Mouse (Mus musculus) kidney, embryonic 15.5 days (tissue): ENCODE data around the gene Narfl. TPM values are rescaled to one million over a fixed set of nuclear protein-coding genes. Genes with fewer than 3 reads are reported as not detected.
A peak's percentile ranks its signal among the peaks of the same experiment; 100 is the strongest.

Experiments
- ATAC-seq: fragments of 200-750 bp; cut with Nextera tagmentation; replicated peaks from 2 replicates; pipeline ENCODE4 v1.8.0; 2017; ENCODE audit warnings: moderate TSS enrichment; ENCODE audit not compliant: low FRiP score
- H3K27ac ChIP-seq: fragments of 300-500 bp; sonication (generic); 2 replicates; pipeline ENCODE4 v1.5.1; 2015; ENCODE audit warnings: mild to moderate bottlenecking, inconsistent platforms
- H3K27me3 ChIP-seq: fragments of 300-500 bp; sonication (generic); 2 replicates; pipeline ENCODE4 v1.6.1; 2015; ENCODE audit warnings: inconsistent platforms
- H3K36me3 ChIP-seq: fragments of 300-500 bp; sonication (generic); 2 replicates; pipeline ENCODE4 v1.6.1; 2015; ENCODE audit warnings: inconsistent platforms
- H3K4me1 ChIP-seq: fragments of 300-500 bp; sonication (generic); 2 replicates; pipeline ENCODE4 v1.6.1; 2015; ENCODE audit warnings: inconsistent platforms
- H3K4me2 ChIP-seq: fragments of 300-500 bp; sonication (generic); 2 replicates; pipeline ENCODE4 v1.6.1; 2015; ENCODE audit warnings: moderate library complexity, mild to moderate bottlenecking, inconsistent platforms
- H3K4me3 ChIP-seq: fragments of 300-500 bp; sonication (generic); replicated peaks from 2 replicates; pipeline ENCODE4 v1.5.1; 2015; ENCODE audit warnings: mild to moderate bottlenecking, inconsistent platforms
- H3K9ac ChIP-seq: fragments of 300-500 bp; sonication (generic); 2 replicates; pipeline ENCODE4 v1.6.1; 2015; ENCODE audit warnings: mild to moderate bottlenecking, inconsistent platforms
- H3K9me3 ChIP-seq: fragments of 300-500 bp; sonication (generic); replicated peaks from 2 replicates; pipeline ENCODE4 v1.6.1; 2016; ENCODE audit warnings: inconsistent platforms
- WGBS: fragments of 180-500 bp; shearing (Covaris S2); methylation state at CpG from one replicate; pipeline ENCODE4 v1.1.7; 2015; ENCODE audit warnings: mixed read lengths; 5-methylcytosine and 5-hydroxymethylcytosine counted together
- polyA plus RNA-seq: library from polyadenylated mRNA; unstranded; fragments of >200 nt; fragmentation: Nextera tagmentation; extraction: Ambion mirVana; gene quantifications from 2 replicates; pipeline ENCODE4 v1.2.1, GENCODE M21; 2015

The Narfl gene
- polyA plus RNA-seq, 1 experiment from 2014 or later = 30.6 TPM

DNA sequence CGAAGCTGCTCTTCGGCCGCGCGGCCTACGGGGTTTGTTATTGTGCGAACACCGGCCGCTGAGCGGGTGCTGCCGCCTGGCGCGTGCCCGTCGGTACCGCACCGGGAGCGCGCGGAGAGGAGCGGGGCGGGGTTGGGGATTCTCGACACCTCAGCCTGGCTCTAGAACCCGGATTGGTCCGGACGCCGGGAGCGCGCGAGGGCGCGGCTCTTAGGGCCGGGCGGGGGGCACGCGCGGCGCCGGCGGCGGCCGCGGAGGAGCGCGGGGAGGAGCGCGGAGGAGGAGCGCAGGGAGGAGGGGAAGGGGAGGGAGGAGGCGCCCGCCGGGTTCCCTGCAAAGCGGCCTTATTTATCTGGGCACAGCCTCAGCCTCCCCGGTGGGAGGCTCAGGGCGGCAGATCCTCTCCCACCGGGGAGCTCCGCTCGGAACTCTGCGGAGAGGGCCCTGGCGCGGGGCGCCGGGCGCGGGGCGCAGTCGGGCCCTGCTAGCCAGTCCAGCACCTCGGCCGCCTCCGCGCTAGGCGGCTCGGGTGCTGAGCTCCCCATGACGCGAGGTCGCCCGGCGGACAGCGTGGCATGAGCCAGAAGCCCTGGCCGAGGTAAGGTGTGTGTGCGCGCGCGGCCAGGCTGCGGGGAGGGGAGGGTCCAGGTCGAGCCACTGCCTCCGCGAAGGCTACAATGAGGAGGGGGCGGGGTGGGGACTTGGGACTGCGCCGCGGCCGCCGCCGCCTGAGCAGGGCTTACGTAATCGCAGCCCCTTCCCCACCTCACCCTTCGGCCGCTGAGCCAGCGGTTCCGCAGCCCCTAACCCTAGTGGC lies 35.4 kb downstream of the Narfl start, which contains the start of gene Fbxl16:
Gene Fbxl16, plus strand, starts transcription at position 297 of the 817 bp plus-strand sequence.
- Histone ChIP-seq H3K27me3 (peaks cover 72% of the 10 kb centered on the region), H3K27ac (no peak within 1 kb of the TSS), H3K4me3 (peak within 1 kb of the TSS; percentile 73), H3K9ac (peak within 1 kb of the TSS; percentile 48), H3K9me3 (no peaks in the 10 kb centered on the region), H3K4me1 (peaks cover 24% of the 10 kb centered on the region), H3K36me3 (no peaks in the 10 kb centered on the region), H3K4me2 (peak within 1 kb of the TSS; percentile 99)
- under 1% methylated on average over 95 of the region's 100 CpGs for WGBS
- ATAC-seq = peak; percentile 69

DNA sequence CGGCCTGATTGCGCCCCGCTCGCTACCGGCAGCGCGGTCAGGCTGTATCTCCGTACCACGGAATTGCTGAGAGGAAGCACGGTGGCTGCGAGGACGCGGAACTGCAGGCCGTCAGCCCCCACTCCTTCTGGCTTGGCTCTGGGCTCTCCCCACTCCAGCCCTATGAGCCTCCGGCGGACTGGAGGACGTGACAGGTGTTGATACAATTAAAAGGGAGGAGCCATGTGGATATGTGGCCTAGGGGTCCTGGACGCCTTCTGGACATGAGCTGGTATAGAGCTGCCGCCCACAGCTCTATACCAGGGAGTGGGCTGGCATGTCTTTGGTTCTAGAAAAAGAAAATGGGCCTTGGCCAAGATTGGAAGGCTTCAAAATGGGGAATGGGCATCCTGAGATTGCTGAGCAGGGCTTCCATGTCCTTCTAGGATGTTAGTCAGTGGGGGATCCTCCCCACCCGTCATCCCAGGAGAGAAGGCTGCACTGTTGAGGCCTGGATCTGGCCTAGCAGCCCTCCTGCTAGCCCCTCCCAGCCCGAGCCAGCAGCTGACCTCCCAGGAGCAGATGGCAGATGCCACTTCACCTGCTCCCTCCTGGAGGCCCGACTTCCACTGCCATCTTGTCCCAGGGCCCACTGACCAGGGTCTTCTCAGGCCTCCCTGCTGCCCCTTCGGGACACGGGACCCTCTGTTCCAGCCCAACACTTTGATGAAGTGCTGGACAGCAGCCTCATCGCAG lies 36.2 kb downstream of the Narfl start:
- Histone ChIP-seq H3K9ac (peak overlapping the region; percentile 48), H3K27me3 (peaks cover 73% of the 10 kb centered on the region), H3K4me3 (peak overlapping the region; percentile 73), H3K4me2 (peak overlapping the region; percentile 99), H3K4me1 (peaks cover 24% of the 10 kb centered on the region), H3K36me3 (no peaks in the 10 kb centered on the region), H3K9me3 (no peaks in the 10 kb centered on the region), H3K27ac (no peak overlapping the region)
- WGBS = 12% methylated on average over 25 of the region's 25 CpGs
- ATAC-seq = peak; percentile 27

DNA sequence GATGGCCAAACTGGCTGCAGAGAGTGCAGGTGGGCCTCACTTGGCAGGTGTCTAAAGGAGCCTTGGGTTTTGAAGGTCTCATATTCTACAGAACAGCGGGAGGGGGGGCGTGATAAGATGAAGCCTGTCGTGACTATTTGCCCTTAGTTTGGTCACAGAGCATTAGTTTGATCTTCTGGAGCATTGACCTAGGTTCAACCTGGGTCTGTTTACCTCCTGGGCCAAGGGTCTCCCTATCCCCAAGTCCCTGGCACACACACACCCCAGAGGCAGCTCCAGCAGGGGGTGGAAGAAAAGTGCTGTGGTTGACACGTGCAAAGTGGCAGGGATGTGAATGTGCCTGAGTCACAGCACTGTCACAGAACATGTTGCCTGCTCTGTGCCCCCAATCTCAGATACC lies 37.3 kb downstream of the Narfl start:
- H3K9me3 ChIP-seq = no peaks in the 10 kb centered on the region
- no peak for ATAC-seq
- H3K27me3 ChIP-seq = peaks cover 69% of the 10 kb centered on the region

DNA sequence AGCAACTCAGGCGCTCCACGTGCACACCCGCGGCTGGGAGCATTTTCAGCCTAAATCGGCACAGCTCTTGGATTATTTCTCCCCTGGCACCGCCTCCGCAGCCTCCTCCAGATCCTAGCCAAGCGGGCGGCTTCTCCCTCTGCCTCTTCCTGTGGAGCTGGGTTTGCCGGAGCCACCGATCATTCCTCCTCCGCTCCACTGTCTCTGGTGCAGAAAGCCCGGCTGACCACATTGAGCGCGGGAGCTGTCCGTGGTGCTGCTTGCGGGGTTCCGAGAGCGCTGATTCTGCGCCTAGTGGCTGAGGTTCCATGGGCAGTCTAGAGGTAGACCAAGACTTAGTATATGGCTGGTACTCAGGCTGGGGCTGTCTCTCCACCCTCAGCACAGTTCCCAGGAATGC lies 39.9 kb downstream of the Narfl start:
- Histone ChIP-seq H3K27me3 (peaks cover 81% of the 10 kb centered on the region), H3K36me3 (no peaks in the 10 kb centered on the region), H3K4me2 (peak overlapping the region; percentile 24), H3K4me3 (no peak overlapping the region), H3K4me1 (peaks cover 19% of the 10 kb centered on the region), H3K9me3 (no peaks in the 10 kb centered on the region), H3K27ac (no peak overlapping the region), H3K9ac (no peak overlapping the region)
- WGBS = under 1% methylated on average over 20 of the region's 20 CpGs
- peak; percentile 47 for ATAC-seq

More for the DNA sequence above, 37.3 kb downstream of the Narfl start:
- Histone ChIP-seq H3K27ac (no peak overlapping the region), H3K4me1 (peaks cover 24% of the 10 kb centered on the region), H3K9ac (no peak overlapping the region), H3K36me3 (no peaks in the 10 kb centered on the region), H3K4me2 (no peak overlapping the region), H3K4me3 (no peak overlapping the region)
- WGBS = 71% methylated on average over 4 of the region's 4 CpGs

DNA sequence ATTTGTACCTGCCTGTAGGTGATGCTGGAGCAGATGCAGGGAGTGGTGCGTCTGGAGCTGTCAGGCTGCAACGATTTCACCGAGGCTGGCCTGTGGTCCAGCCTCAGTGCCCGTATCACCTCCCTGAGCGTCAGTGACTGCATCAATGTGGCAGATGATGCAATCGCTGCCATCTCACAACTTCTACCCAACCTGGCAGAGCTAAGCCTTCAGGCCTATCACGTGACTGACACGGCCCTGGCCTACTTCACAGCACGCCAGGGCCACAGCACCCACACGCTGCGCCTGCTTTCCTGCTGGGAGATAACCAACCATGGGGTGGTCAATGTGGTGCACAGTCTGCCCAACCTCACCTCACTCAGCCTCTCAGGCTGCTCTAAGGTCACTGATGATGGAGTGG lies 44.1 kb downstream of the Narfl start:
- Histone ChIP-seq H3K27ac (no peak overlapping the region), H3K36me3 (no peaks in the 10 kb centered on the region), H3K9ac (no peak overlapping the region), H3K9me3 (no peaks in the 10 kb centered on the region), H3K27me3 (peaks cover 81% of the 10 kb centered on the region), H3K4me2 (no peak overlapping the region), H3K4me1 (peaks cover 14% of the 10 kb centered on the region), H3K4me3 (no peak overlapping the region)
- WGBS = 84% methylated on average over 11 of the region's 11 CpGs
- ATAC-seq = no peak

DNA sequence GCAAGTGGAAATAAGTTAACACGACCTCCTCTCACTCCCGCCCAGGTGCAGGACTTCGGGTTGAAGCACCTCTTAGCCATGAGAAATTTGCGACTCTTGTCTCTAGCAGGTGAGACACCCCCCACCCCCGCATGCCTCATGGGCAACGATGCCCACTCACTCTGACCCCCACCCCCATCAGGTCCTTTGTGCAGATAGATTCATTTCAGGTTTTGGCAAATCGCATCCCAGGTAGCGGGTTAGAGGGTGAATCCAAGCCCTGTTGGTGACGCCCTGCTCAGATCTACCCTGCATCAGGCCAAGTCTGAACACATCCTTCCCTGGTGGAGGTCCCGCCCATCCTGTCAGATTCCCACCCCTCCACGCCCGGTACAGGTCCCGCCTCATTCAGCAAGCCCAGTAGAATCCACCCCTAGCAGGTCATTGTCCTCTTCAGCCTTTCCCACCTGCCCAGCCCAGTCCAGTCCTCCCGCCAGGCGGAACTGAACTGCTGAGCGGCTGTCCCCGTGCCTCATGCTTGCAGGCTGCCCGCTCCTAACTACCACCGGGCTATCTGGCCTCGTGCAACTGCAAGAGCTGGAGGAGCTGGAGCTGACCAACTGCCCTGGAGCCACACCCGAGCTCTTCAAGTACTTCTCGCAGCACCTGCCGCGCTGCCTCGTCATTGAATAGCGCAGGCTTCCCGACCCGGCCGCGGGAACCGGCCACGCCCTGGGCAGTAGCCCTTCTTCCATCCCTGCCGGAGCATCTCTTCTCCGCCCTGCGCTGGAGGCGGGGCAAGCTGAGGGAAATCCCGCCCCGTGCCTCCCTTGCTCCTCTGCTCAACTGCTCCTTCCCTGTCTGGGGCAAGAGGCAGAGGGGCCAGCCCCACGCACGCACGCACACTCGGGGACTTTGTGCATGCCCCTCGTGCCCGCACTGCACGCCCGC lies 45.5 kb downstream of the Narfl start:
- Histone ChIP-seq H3K4me2 (peak overlapping the region; percentile 46), H3K4me3 (peak overlapping the region; percentile 21), H3K36me3 (no peaks in the 10 kb centered on the region), H3K27me3 (peaks cover 73% of the 10 kb centered on the region), H3K9me3 (no peaks in the 10 kb centered on the region), H3K27ac (no peak overlapping the region), H3K9ac (no peak overlapping the region), H3K4me1 (peaks cover 12% of the 10 kb centered on the region)
- 0 out of 2 replicates have a peak, but pooled peaks have one; percentile 22 for ATAC-seq
- 6% methylated on average over 45 of the region's 46 CpGs for WGBS

DNA sequence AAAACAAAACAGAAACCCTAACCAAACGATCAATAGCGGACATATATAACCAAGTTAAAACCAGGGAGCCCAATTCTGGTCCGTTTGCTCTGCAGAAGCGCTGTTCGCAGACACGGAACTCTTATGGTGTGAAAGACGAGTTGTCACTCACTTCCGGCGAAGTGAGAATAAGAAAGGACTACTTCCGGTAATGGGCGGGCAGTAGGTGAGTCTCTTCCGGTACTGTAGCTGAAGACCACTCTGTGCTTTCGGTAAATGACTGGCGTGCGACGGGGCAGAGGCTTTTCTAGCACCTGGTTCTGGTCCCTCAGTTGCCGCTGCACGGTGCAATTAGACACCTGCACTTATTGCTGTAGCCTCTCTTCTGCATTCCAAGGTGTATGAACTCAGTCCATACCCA lies 49.9 kb downstream of the Narfl start, which contains the start of gene Wdr24:
Gene Wdr24, plus strand, starts transcription at position 176 of the 400 bp plus-strand sequence.
- peaks cover 28% of the 10 kb centered on the region for H3K36me3 ChIP-seq
- H3K27ac ChIP-seq = peak within 1 kb of the TSS; percentile 75
- H3K9ac ChIP-seq = peak within 1 kb of the TSS; percentile 83
- peaks cover 44% of the 10 kb centered on the region for H3K4me1 ChIP-seq
- WGBS = 1% methylated on average over 18 of the region's 18 CpGs
- peaks cover 42% of the 10 kb centered on the region for H3K27me3 ChIP-seq
- peak; percentile 53 for ATAC-seq
- H3K4me2 ChIP-seq = peak within 1 kb of the TSS; percentile 95
- H3K4me3 ChIP-seq = peak within 1 kb of the TSS; percentile 76
- H3K9me3 ChIP-seq = no peaks in the 10 kb centered on the region

DNA sequence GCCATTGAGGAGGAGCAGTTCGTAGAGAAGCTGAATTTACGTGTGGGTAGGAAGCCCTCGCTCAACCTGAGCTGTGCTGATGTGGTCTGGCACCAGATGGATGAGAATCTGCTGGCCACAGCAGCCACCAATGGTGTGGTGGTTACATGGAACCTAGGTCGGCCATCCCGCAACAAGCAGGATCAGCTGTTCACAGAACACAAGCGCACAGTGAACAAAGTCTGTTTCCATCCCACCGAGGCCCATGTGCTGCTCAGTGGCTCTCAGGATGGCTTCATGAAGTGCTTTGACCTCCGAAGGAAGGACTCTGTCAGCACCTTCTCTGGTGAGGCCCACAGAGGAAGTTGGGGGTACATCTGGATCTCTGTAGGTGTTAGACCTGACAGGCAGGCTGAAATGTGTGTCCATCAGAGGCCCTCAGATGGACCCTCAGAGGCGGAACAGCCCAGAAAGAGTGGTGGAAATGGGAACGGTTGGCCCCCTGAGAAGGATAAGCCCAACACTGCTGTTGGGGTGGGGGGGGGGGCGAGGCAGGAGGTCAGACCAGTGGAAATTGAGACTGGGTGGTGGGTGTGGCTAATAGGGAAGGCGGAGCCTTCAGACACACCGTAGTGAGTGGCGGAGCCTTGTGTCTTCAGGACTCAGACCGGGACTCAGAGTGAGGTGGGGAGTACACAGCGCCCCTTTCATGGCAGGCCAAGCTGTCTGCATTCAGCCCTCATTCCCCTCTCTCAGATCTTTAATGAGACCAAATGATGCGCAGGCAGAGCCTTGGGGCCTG lies 51.0 kb downstream of the Narfl start:
- Histone ChIP-seq H3K4me1 (peaks cover 44% of the 10 kb centered on the region), H3K36me3 (peaks cover 28% of the 10 kb centered on the region), H3K27ac (no peak overlapping the region), H3K9ac (peak overlapping the region; percentile 83), H3K9me3 (no peaks in the 10 kb centered on the region), H3K27me3 (peaks cover 31% of the 10 kb centered on the region), H3K4me3 (peak overlapping the region; percentile 76), H3K4me2 (peak overlapping the region; percentile 95)
- no peak for ATAC-seq
- 70% methylated on average over 17 of the region's 17 CpGs for WGBS

DNA sequence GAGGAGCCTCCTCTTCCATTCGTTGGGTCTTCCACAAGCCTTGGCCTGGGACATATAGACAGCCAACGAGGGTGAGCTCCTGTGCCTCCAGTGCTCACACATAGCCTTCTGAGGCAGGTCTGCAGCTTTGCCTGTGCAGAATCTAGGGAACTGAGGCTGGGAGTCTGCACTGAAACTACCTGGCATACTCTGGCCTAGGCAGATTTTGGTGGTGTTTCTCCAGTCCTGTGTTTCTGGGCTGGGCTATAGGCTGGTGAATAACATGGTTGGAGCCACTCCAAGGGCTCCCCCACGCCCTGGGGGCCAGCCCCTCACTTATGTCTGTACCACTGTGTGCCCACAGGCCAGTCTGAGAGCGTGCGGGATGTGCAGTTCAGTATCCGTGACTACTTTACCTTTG lies 51.7 kb downstream of the Narfl start:
- H3K9ac ChIP-seq = no peak overlapping the region
- H3K4me2 ChIP-seq = peak overlapping the region; percentile 95
- peaks cover 50% of the 10 kb centered on the region for H3K4me1 ChIP-seq
- 92% methylated on average over 6 of the region's 6 CpGs for WGBS
- H3K27ac ChIP-seq = no peak overlapping the region
- H3K36me3 ChIP-seq = peaks cover 34% of the 10 kb centered on the region
- H3K9me3 ChIP-seq = no peaks in the 10 kb centered on the region
- ATAC-seq = no peak
- no peak overlapping the region for H3K4me3 ChIP-seq
- H3K27me3 ChIP-seq = peaks cover 24% of the 10 kb centered on the region

DNA sequence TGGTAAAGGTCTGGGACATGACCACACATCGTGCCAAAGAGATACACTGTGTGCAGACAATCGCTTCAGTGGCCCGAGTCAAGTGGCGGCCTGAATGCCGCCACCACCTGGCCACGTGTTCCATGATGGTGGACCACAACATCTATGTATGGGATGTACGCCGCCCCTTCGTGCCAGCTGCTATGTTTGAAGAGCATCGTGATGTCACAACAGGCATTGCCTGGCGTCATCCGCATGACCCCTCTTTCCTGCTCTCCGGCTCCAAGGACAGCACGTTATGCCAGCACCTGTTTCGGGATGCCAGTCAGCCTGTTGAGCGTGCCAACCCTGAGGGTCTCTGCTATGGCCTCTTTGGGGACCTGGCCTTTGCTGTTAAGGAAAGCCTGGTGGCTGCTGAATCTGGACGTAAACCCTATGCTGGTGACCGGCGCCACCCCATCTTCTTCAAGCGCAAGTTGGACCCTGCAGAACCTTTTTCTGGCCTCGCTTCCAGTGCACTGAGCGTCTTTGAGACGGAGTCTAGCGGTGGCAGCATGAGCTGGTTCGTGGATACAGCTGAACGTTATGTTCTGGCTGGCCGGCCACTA lies 52.5 kb downstream of the Narfl start:
- H3K9ac ChIP-seq = no peak overlapping the region
- 93% methylated on average over 27 of the region's 27 CpGs for WGBS
- peaks cover 57% of the 10 kb centered on the region for H3K4me1 ChIP-seq
- H3K9me3 ChIP-seq = no peaks in the 10 kb centered on the region
- H3K27ac ChIP-seq = no peak overlapping the region
- peaks cover 41% of the 10 kb centered on the region for H3K36me3 ChIP-seq
- no peak for ATAC-seq
- H3K4me3 ChIP-seq = no peak overlapping the region
- peaks cover 16% of the 10 kb centered on the region for H3K27me3 ChIP-seq
- H3K4me2 ChIP-seq = no peak overlapping the region
